Mouse (Mus musculus): Measurements from ENCODE around the gene Scamp5. TPM values are rescaled to one million over a fixed set of nuclear protein-coding genes. Genes with fewer than 3 reads are reported as not detected.
"Not testable (repeated sequence)": the region's sequence is repeated elsewhere in the genome, so short reads cannot be mapped to it uniquely, and the experiment has no call there.

The Scamp5 gene
- total and polyA plus RNA-seq, 2 experiments from 2014 or later, result 175 to 282 TPM

DNA sequence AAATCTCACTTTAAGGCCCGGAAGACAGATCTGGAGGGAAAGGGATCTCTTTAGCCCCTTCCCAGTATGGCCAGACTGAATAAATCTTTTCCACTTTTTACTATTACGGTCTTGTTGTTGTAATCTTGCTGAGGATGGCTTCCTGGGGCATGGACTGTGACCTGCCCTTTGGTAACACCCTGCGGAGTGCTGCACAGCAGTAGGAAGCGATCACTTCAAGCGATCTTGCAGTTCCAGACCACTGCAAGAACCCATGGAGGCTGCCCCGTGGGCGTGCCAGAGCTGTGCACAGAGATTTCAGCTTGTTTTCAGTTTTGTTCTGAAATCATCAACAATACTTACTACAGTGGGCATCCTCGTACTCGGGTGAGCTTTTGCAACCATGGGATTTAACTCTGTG lies 36.7 kb downstream of the Scamp5 start:
- TF ChIP-seq CTCF (IDR thresholded peaks at IDR 0.05; ENCODE audit: low read depth), result no peak
- ATAC-seq, result no peak
- Histone ChIP-seq H3K27me3 (ENCODE audit: insufficient read depth, low read length) (no peaks in the 10 kb centered on the region), H3K9me3 (ENCODE audit: low read length) (no peaks in the 10 kb centered on the region), H3K4me1 (ENCODE audit: insufficient read depth) (no peaks in the 10 kb centered on the region), H3K27ac (ENCODE audit: low read depth, low read length) (no peak overlapping the region), H3K36me3 (ENCODE audit: insufficient read depth) (no peaks in the 10 kb centered on the region), H3K9ac (no peak overlapping the region), H3K4me3 (ENCODE audit: low read depth, low read length) (no peak overlapping the region), H3K4me2 (ENCODE audit: low read depth) (no peak overlapping the region)
- 28% methylated on average over 9 of the region's 9 CpGs for WGBS
- DNase-seq, result no peak

DNA sequence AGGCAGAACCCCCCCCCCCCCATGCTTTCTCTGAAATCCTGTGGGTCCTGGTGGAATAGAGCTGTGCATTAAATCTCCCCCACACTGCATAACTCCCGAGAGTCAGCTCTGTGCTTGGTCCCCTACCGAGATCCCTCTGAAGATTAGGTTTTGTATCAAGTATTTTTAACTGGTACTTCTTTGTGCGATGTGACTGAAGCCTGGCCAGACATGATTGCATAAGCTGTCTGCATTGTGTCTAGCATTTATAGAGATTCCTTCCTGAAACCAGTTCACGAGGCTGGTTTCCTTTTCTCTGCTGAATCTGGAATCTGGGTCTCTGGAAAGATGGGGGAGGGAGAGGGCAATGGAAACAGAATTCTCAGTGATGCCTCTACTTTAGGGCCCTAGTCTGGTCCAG lies 39.5 kb downstream of the Scamp5 start:
- no peak for TF ChIP-seq CTCF (IDR thresholded peaks at IDR 0.05; ENCODE audit: low read depth)
- Histone ChIP-seq H3K4me2 (ENCODE audit: low read depth) (no peak overlapping the region), H3K4me3 (ENCODE audit: low read depth, low read length) (no peak overlapping the region), H3K36me3 (ENCODE audit: insufficient read depth) (no peaks in the 10 kb centered on the region), H3K27ac (ENCODE audit: low read depth, low read length) (no peak overlapping the region), H3K9ac (no peak overlapping the region), H3K9me3 (ENCODE audit: low read length) (no peaks in the 10 kb centered on the region), H3K4me1 (ENCODE audit: insufficient read depth) (no peaks in the 10 kb centered on the region), H3K27me3 (ENCODE audit: insufficient read depth, low read length) (no peaks in the 10 kb centered on the region)
- 41% methylated on average over 4 of the region's 4 CpGs for WGBS
- no peak for ATAC-seq
- no peak for DNase-seq

DNA sequence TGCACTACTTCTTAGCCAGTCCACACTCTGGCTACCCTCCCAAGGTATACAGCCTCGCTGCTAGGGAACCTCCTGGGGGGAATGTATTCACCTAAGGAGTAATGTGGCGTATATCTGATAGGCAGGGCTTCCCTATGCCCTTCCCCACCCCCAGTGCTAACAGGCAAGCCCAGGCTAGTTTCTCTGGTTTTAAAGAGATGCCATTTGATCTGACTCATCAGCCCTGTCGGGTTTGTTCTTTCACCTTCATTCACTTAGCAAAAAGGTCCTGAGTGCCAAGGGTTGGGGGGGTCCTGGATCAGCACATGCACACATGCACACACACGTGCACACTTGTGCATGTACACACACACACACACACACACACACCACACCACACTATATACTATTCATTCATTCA lies 39.9 kb downstream of the Scamp5 start:
- Histone ChIP-seq H3K9ac (no peak overlapping the region), H3K4me1 (ENCODE audit: insufficient read depth) (no peaks in the 10 kb centered on the region), H3K4me3 (ENCODE audit: low read depth, low read length) (no peak overlapping the region), H3K9me3 (ENCODE audit: low read length) (no peaks in the 10 kb centered on the region), H3K4me2 (ENCODE audit: low read depth) (no peak overlapping the region), H3K27ac (ENCODE audit: low read depth, low read length) (no peak overlapping the region), H3K27me3 (ENCODE audit: insufficient read depth, low read length) (no peaks in the 10 kb centered on the region), H3K36me3 (ENCODE audit: insufficient read depth) (no peaks in the 10 kb centered on the region)
- 67% methylated on average over 4 of the region's 4 CpGs for WGBS
- ATAC-seq, result no peak
- no peak for DNase-seq
- TF ChIP-seq CTCF (IDR thresholded peaks at IDR 0.05; ENCODE audit: low read depth), result no peak

DNA sequence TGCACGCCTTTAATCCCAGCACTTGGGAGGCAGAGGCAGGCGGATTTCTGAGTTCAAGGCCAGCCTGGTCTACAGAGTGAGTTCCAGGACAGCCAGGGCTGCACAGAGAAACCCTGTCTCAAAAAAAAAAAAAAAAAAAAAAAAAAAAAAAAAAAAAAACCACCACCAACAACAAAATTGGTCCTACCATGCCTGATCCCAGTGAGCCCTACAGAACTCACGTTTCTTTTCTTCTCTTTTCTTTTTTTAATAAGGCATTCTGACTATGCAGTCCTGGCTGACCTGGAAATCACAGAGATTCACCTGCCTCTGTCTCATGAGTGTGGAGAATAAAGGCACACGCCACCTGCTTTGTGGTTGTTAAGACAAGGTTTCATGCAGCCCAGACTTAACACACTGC lies 40.7 kb downstream of the Scamp5 start:
- H3K27ac ChIP-seq (ENCODE audit: low read depth, low read length); H3K36me3 ChIP-seq (ENCODE audit: insufficient read depth); DNase-seq; H3K4me3 ChIP-seq (ENCODE audit: low read depth, low read length); H3K9ac ChIP-seq; H3K4me1 ChIP-seq (ENCODE audit: insufficient read depth); H3K9me3 ChIP-seq (ENCODE audit: low read length); H3K27me3 ChIP-seq (ENCODE audit: insufficient read depth, low read length); H3K4me2 ChIP-seq (ENCODE audit: low read depth); ATAC-seq: not testable (repeated sequence)
- WGBS, result 87% methylated on average over 3 of the region's 4 CpGs

DNA sequence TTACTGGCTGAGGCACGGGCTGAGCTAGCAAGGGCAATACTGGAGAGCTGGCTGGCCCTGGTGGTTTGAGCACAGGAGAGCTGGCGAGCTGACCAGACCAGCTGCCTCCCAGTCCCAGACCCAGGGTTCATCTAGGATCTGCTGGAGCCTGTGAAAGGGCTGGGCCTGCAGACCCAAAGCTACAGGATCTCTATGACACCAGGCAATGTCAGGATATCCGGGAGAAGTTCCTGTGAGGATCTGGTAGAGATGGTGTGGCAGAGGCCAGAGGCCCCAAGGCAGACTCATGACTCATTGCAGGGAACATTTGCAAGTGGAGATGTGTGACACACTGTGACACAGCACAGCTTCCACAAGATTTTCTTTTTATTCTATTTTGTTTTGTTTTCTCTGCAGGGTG lies 42.7 kb downstream of the Scamp5 start:
- Histone ChIP-seq H3K9ac (no peak overlapping the region), H3K9me3 (ENCODE audit: low read length) (no peaks in the 10 kb centered on the region), H3K4me1 (ENCODE audit: insufficient read depth) (no peaks in the 10 kb centered on the region), H3K4me3 (ENCODE audit: low read depth, low read length) (no peak overlapping the region), H3K27ac (ENCODE audit: low read depth, low read length) (no peak overlapping the region), H3K36me3 (ENCODE audit: insufficient read depth) (no peaks in the 10 kb centered on the region), H3K4me2 (ENCODE audit: low read depth) (no peak overlapping the region), H3K27me3 (ENCODE audit: insufficient read depth, low read length) (no peaks in the 10 kb centered on the region)
- WGBS, result 83% methylated on average over 3 of the region's 3 CpGs
- no peak for TF ChIP-seq CTCF (IDR thresholded peaks at IDR 0.05; ENCODE audit: low read depth)
- ATAC-seq (no peak), DNase-seq (no peak)

DNA sequence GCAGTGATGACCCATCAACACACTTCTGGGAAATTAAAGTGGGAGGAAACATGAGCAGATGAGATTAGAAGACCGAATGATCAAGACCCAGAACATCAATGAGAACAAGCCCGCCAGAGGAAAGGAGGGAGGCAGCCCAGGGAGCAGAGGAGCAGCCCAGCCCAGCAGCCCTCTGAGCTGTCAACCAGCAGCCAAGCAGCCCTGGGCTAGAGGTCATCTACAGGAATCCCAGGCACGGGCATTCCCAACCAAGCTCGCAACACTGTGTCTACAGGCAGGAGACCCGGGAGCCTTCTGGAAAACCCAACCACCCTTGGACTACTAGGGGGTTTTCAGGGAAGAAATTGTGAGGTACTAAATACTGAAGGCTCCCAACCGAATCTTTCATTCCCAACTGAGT lies 43.8 kb downstream of the Scamp5 start:
- ATAC-seq (no peak), DNase-seq (no peak)
- WGBS, result 87% methylated on average over 6 of the region's 6 CpGs

DNA sequence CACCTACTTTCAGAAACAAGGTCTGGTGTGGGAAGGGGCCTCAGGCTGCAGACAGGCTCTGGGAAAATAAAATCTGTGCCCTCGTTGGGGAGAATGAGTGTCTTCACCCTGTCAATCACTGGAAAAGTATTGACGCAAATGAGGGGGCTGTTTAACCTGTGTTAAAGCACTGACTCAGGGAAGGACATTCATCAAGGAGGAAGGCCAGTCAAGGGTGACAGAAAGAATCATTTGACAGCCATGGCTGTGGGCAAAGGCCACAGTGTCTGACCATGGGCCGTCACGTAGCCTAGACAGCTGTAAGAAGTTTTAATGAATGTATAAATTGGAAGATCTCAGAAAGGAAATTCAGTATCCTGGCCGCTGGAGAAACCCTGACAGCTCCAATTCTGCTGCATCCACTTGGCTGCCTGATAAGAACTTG lies 46.2 kb downstream of the Scamp5 start:
- no peak overlapping the region for H3K4me2 ChIP-seq (ENCODE audit: low read depth)
- H3K27ac ChIP-seq (ENCODE audit: low read depth, low read length), result no peak overlapping the region
- no peak overlapping the region for H3K9ac ChIP-seq
- no peaks in the 10 kb centered on the region for H3K9me3 ChIP-seq (ENCODE audit: low read length)
- no peak for TF ChIP-seq CTCF (IDR thresholded peaks at IDR 0.05; ENCODE audit: low read depth)
- WGBS, result 78% methylated on average over 5 of the region's 5 CpGs
- 0 out of 2 replicates have a peak, but pooled peaks cover 4% of the 10 kb centered on the region for H3K4me1 ChIP-seq (ENCODE audit: insufficient read depth)
- no peaks in the 10 kb centered on the region; the same call in 1 of the 2 replicates for H3K36me3 ChIP-seq (ENCODE audit: insufficient read depth)
- H3K4me3 ChIP-seq (ENCODE audit: low read depth, low read length), result no peak overlapping the region
- no peaks in the 10 kb centered on the region for H3K27me3 ChIP-seq (ENCODE audit: insufficient read depth, low read length)
- DNase-seq, result no peak
- ATAC-seq, result no peak

More for the DNA sequence above, 43.8 kb downstream of the Scamp5 start:
- H3K4me3 ChIP-seq (ENCODE audit: low read depth, low read length), result no peak overlapping the region
- H3K9ac ChIP-seq, result no peak overlapping the region
- H3K4me1 ChIP-seq (ENCODE audit: insufficient read depth), result 0 out of 2 replicates have a peak, but pooled peaks cover 4% of the 10 kb centered on the region
- H3K9me3 ChIP-seq (ENCODE audit: low read length), result no peaks in the 10 kb centered on the region
- H3K27ac ChIP-seq (ENCODE audit: low read depth, low read length), result no peak overlapping the region
- no peaks in the 10 kb centered on the region for H3K36me3 ChIP-seq (ENCODE audit: insufficient read depth)
- no peaks in the 10 kb centered on the region for H3K27me3 ChIP-seq (ENCODE audit: insufficient read depth, low read length)
- H3K4me2 ChIP-seq (ENCODE audit: low read depth), result no peak overlapping the region
- TF ChIP-seq CTCF (IDR thresholded peaks at IDR 0.05; ENCODE audit: low read depth), result no peak

All from forebrain, postnatal 0 days (tissue).